Mouse (Mus musculus) spleen, adult 2 months (tissue): Measurements from ENCODE around the gene Ryr3. TPM values are rescaled to one million over a fixed set of nuclear protein-coding genes. Genes with fewer than 3 reads are reported as not detected.

ENCODE experiments used
- DNase-seq, 2 experiments: peaks; one replicate each; pipeline versions ENCODE4 v3.0.0 to v3.0.0-alpha.2; 2012 to 2021; ENCODE audit warnings: low spot score in 2 of 2, low read depth in 1 of 2
- H3K27ac ChIP-seq: fragments of 200-500 bp; 2 replicates; pipeline ENCODE4 v1.5.1; 2012; ENCODE audit warnings: low read length, inconsistent platforms; ENCODE audit not compliant: insufficient read depth
- H3K27me3 ChIP-seq: fragments of 200-500 bp; 2 replicates; pipeline ENCODE4 v1.6.1; 2012; ENCODE audit warnings: mild to moderate bottlenecking, moderate library complexity, low read length, inconsistent platforms; ENCODE audit not compliant: control insufficient read depth, insufficient read depth
- H3K36me3 ChIP-seq: fragments of 200-500 bp; 2 replicates; pipeline ENCODE4 v1.6.1; 2012; ENCODE audit warnings: mild to moderate bottlenecking, low read length, inconsistent platforms; ENCODE audit not compliant: control insufficient read depth, insufficient read depth
- H3K4me1 ChIP-seq: fragments of 200-500 bp; 2 replicates; pipeline ENCODE4 v1.6.1; 2011; ENCODE audit warnings: inconsistent platforms; ENCODE audit not compliant: control insufficient read depth, insufficient read depth, insufficient read length
- H3K4me3 ChIP-seq: fragments of 200-500 bp; 2 replicates; pipeline ENCODE4 v1.5.1; 2011; ENCODE audit warnings: mild to moderate bottlenecking, inconsistent platforms; ENCODE audit not compliant: insufficient read depth, insufficient read length; ENCODE audit errors: extremely low read depth
- CTCF ChIP-seq: fragments of 200-500 bp; IDR thresholded peaks from 2 replicates; pipeline ENCODE4 v1.5.1; 2011; ENCODE audit warnings: mild to moderate bottlenecking, inconsistent platforms; ENCODE audit not compliant: insufficient read depth, insufficient read length, insufficient replicate concordance; ENCODE audit errors: extremely low read depth
- POLR2A ChIP-seq: fragments of 200-500 bp; IDR thresholded peaks from 2 replicates; pipeline ENCODE4 v1.6.1; 2011; ENCODE audit warnings: low read depth, low read length, inconsistent platforms
- WGBS: fragments of 180-500 bp; shearing (Covaris S2); methylation state at CpG from one replicate; pipeline ENCODE4 v1.1.7; 2018; 5-methylcytosine and 5-hydroxymethylcytosine counted together
- polyA plus RNA-seq: library from polyadenylated mRNA; depleted of rRNA; stranded (reverse); fragments of >200 nt; gene quantifications from 2 replicates; pipeline ENCODE4 v1.2.3, GENCODE M21; 2012

Ryr3 gene
- polyA plus RNA-seq, 1 experiment, result 1.1 TPM

DNA sequence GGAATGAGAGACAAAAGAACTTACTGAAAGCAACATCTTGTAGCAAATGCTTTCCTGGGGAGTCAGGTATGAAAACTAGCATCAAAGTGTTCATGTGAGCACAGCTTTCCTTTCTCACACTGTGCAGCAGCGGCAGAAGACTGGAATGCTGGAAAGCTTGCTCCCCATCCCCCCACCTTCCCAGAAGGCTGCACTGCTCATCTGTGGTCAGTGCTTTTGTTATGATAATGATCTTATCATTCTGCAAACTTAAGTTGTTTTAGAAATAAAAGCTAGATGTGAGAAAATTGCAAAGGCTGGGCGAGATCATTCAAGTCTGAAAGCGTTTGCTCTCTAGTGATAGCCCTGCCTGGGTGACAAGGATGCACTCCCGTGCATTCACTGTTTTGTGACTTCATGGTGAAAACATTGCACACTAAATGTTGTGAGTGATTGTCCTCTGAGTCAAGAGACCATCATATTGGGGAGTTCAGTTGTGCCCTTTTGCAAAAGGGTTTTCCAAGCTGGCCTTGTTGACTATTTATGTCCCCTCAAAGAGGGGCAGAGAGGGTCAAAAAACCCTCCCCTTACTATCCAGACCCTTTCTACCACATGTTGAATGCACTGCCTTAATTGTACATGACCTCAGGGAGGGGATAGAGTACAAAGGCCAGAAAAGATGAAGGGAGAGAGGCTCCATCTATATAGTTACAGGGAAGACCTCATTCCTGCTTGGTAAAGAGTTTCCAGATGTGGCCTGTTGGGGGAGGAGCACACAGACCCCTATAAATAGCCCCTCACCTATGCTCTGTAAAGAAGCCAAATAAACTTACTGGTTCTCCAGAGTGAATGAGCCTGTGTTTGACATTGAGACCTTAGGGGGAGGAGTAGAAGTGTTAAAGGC lies 385.2 kb downstream of the Ryr3 start:
- no peak for TF ChIP-seq CTCF
- H3K27me3 ChIP-seq, result no peaks in the 10 kb centered on the region
- DNase-seq, result no peak
- H3K27ac ChIP-seq, result no peak overlapping the region
- H3K36me3 ChIP-seq, result no peaks in the 10 kb centered on the region
- 48% methylated on average over 4 of the region's 4 CpGs for WGBS
- H3K4me3 ChIP-seq, result no peak overlapping the region
- H3K4me1 ChIP-seq, result no peaks in the 10 kb centered on the region

- Histone ChIP-seq H3K36me3 (no peaks in the 10 kb centered on the region), H3K27me3 (no peaks in the 10 kb centered on the region), H3K4me1 (no peaks in the 10 kb centered on the region), H3K27ac (no peak overlapping the region), H3K4me3 (no peak overlapping the region)
- WGBS, result 47% methylated on average over 4 of the region's 4 CpGs
- no peak for DNase-seq
- TF ChIP-seq CTCF (no peak), POLR2A (no peak)
Measured at GRCm38 (mm10) chr2:112826571-112826970, 390.3 kb downstream of the Ryr3 start.

DNA sequence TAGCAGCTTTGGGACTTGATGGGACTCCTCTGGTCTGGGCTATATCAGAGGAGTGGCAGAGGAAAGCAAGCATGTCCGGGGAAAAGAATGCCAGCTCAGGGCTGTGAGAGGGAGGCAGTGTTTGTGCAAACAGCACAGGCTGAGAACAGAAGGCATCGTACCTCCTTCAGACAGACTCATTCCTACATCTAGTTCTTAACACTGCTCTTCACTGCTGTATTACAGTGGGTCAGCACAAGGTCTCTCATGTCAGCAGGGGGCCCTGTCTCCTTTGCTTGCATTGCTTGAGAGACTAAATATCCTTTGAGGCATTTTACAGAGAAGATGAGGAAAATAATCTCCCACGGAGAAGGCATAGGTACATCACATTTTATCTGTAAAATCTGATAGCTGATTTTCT lies 394.2 kb downstream of the Ryr3 start:
- Histone ChIP-seq H3K27me3 (no peaks in the 10 kb centered on the region), H3K4me1 (no peaks in the 10 kb centered on the region), H3K36me3 (no peaks in the 10 kb centered on the region), H3K27ac (no peak overlapping the region), H3K4me3 (no peak overlapping the region)
- TF ChIP-seq CTCF, result no peak
- TF ChIP-seq POLR2A, result no peak
- 73% methylated on average over 3 of the region's 3 CpGs for WGBS
- no peak for DNase-seq

DNA sequence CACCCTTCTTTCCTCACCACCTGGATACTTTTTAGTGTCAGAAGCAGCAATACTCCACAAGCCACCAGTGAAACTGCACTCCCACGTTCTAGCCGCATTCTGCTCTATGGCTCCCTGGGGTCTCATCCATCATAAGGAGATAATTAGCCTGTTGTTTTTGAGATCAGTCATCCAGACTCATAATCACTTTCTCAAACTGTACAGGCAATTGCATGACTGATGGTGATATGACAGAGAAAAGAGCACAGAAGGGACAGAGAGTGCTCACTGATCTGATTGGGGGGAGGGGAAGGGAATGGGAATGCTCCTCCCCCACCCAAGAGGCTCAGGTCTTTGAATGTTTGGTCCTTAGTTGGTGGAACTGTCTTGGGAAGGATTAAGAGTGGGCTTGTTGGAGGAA lies 397.8 kb downstream of the Ryr3 start:
- no peak for DNase-seq
- Histone ChIP-seq H3K36me3 (no peaks in the 10 kb centered on the region), H3K4me3 (no peak overlapping the region), H3K27ac (no peak overlapping the region), H3K27me3 (no peaks in the 10 kb centered on the region), H3K4me1 (no peaks in the 10 kb centered on the region)
- WGBS, result 84% methylated on average over 2 of the region's 2 CpGs
- TF ChIP-seq CTCF (no peak), POLR2A (no peak)

- Histone ChIP-seq H3K36me3 (no peaks in the 10 kb centered on the region), H3K27ac (no peak overlapping the region), H3K4me1 (no peaks in the 10 kb centered on the region), H3K27me3 (no peaks in the 10 kb centered on the region), H3K4me3 (no peak overlapping the region)
- DNase-seq, result no peak
- no peak for TF ChIP-seq POLR2A
- no peak for TF ChIP-seq CTCF
- 63% methylated on average over 3 of the region's 3 CpGs for WGBS
Measured at GRCm38 (mm10) chr2:112816976-112817375, 399.9 kb downstream of the Ryr3 start.

GRCm38 (mm10) chr2:112815960-112816359 lies 400.9 kb downstream of the Ryr3 start:
- Histone ChIP-seq H3K4me1 (no peaks in the 10 kb centered on the region), H3K27me3 (no peaks in the 10 kb centered on the region), H3K4me3 (no peak overlapping the region), H3K27ac (no peak overlapping the region), H3K36me3 (no peaks in the 10 kb centered on the region)
- no peak for TF ChIP-seq POLR2A
- TF ChIP-seq CTCF, result no peak
- DNase-seq, result no peak
- 75% methylated on average over 3 of the region's 3 CpGs for whole genome bisulfite sequencing
